Mouse (Mus musculus) urinary bladder, postnatal 25 days (tissue): Measurements from ENCODE around the gene Ufd1.
"Not testable (repeated sequence)": the region's sequence is repeated elsewhere in the genome, so short reads cannot be mapped to it uniquely, and the experiment has no call there.

Experiments
- DNase-seq: peaks from one replicate; pipeline ENCODE4 v3.0.0; 2022; ENCODE audit warnings: low spot score

Gene Ufd1

GRCm38 (mm10) chr16:18811032-18811431 is 547 bp upstream of the Ufd1 start:
- DNase-seq: no peak

GRCm38 (mm10) chr16:18812385-18812910 is 869 bp downstream of the Ufd1 start:
- no peak for DNase-seq

- no peak for DNase-seq
These were observed 10.8 kb downstream of the Ufd1 start for GRCm38 (mm10) chr16:18822356-18822755.

- no peak for DNase-seq
These were observed 11.3 kb downstream of the Ufd1 start for GRCm38 (mm10) chr16:18822925-18823324.

- no peak for DNase-seq
These were observed 17.1 kb downstream of the Ufd1 start for GRCm38 (mm10) chr16:18828630-18829029.

- no peak for DNase-seq
These were observed 17.5 kb downstream of the Ufd1 start for GRCm38 (mm10) chr16:18829102-18829501.

GRCm38 (mm10) chr16:18833486-18833885 is 21.9 kb downstream of the Ufd1 start:
- DNase-seq: no peak

- DNase-seq: no peak
These were observed 24.5 kb downstream of the Ufd1 start for GRCm38 (mm10) chr16:18836073-18836467.

- DNase-seq: peak; percentile 91
These were observed 25.1 kb downstream of the Ufd1 start, which contains the start of the genes 2510002D24Rik and Gm28539 for GRCm38 (mm10) chr16:18836468-18837208. Gene 2510002D24Rik (plus strand): TSS chr16:18836578. Gene Gm28539 (plus strand): TSS chr16:18836584.

- no peak for DNase-seq
These were observed 26.8 kb downstream of the Ufd1 start for GRCm38 (mm10) chr16:18838346-18838745.

- no peak for DNase-seq
These were observed 34.8 kb downstream of the Ufd1 start for GRCm38 (mm10) chr16:18846301-18846820.

GRCm38 (mm10) chr16:18849521-18850190 is 38.1 kb downstream of the Ufd1 start:
- DNase-seq: not testable (repeated sequence)

GRCm38 (mm10) chr16:18858551-18858950 is 47.0 kb downstream of the Ufd1 start:
- no peak for DNase-seq

GRCm38 (mm10) chr16:18860186-18860585 is 48.6 kb downstream of the Ufd1 start:
- DNase-seq: no peak

GRCm38 (mm10) chr16:18870495-18870894 is 58.9 kb downstream of the Ufd1 start:
- DNase-seq: not testable (repeated sequence)

- no peak for DNase-seq
These were observed 64.5 kb downstream of the Ufd1 start for GRCm38 (mm10) chr16:18876091-18876441.

GRCm38 (mm10) chr16:18876442-18877308 is 65.1 kb downstream of the Ufd1 start, which contains the start of the genes Mrpl40 and Hira:
Gene Mrpl40 (minus strand): TSS chr16:18876862.
Gene Hira (plus strand): TSS chr16:18877037.
- DNase-seq: peak; percentile 94

GRCm38 (mm10) chr16:18877386-18878090 is 66.0 kb downstream of the Ufd1 start:
- DNase-seq: peak; percentile 35

GRCm38 (mm10) chr16:18878091-18878720 is 66.6 kb downstream of the Ufd1 start:
- DNase-seq: no peak

- no peak for DNase-seq
These were observed 72.5 kb downstream of the Ufd1 start for GRCm38 (mm10) chr16:18884044-18884443.
